Mouse (Mus musculus): ENCODE measurements around the gene Fzr1.

The Fzr1 gene

GRCm38 (mm10) chr10:81377793-81378552 is at the start of gene Fzr1:
TSS of gene Fzr1 (minus strand) at chr10:81378516.
- ATAC-seq (ENCODE audit: insufficient number of reproducible peaks, low FRiP score, low TSS enrichment): no peak

GRCm38 (mm10) chr10:81427804-81428506 is 49.6 kb upstream of the Fzr1 start:
- no peak for ATAC-seq (ENCODE audit: insufficient number of reproducible peaks, low FRiP score, low TSS enrichment)

GRCm38 (mm10) chr10:81427327-81427726 is 49.0 kb upstream of the Fzr1 start:
- no peak for ATAC-seq (ENCODE audit: insufficient number of reproducible peaks, low FRiP score, low TSS enrichment)

- ATAC-seq (ENCODE audit: insufficient number of reproducible peaks, low FRiP score, low TSS enrichment): no peak
Measured at GRCm38 (mm10) chr10:81426897-81427296, 48.6 kb upstream of the Fzr1 start.

GRCm38 (mm10) chr10:81426081-81426671 is 47.9 kb upstream of the Fzr1 start:
- no peak for ATAC-seq (ENCODE audit: insufficient number of reproducible peaks, low FRiP score, low TSS enrichment)

- 0 out of 2 replicates have a peak, but pooled peaks have one; percentile 8 for ATAC-seq (ENCODE audit: insufficient number of reproducible peaks, low FRiP score, low TSS enrichment)
Measured at GRCm38 (mm10) chr10:81425236-81425850, 47.0 kb upstream of the Fzr1 start.

GRCm38 (mm10) chr10:81424246-81425051 is 46.1 kb upstream of the Fzr1 start:
- ATAC-seq (ENCODE audit: insufficient number of reproducible peaks, low FRiP score, low TSS enrichment): no peak; the same call in 1 of the 2 replicates

GRCm38 (mm10) chr10:81423476-81424245 is 45.3 kb upstream of the Fzr1 start:
- no peak for ATAC-seq (ENCODE audit: insufficient number of reproducible peaks, low FRiP score, low TSS enrichment)

GRCm38 (mm10) chr10:81422661-81423217 is 44.4 kb upstream of the Fzr1 start:
- ATAC-seq (ENCODE audit: insufficient number of reproducible peaks, low FRiP score, low TSS enrichment): no peak

- ATAC-seq (ENCODE audit: insufficient number of reproducible peaks, low FRiP score, low TSS enrichment): no peak
Measured at GRCm38 (mm10) chr10:81422191-81422590, 43.9 kb upstream of the Fzr1 start.

- ATAC-seq (ENCODE audit: insufficient number of reproducible peaks, low FRiP score, low TSS enrichment): no peak
Measured at GRCm38 (mm10) chr10:81421797-81422100, 43.4 kb upstream of the Fzr1 start.

- ATAC-seq (ENCODE audit: insufficient number of reproducible peaks, low FRiP score, low TSS enrichment): no peak
Measured at GRCm38 (mm10) chr10:81421041-81421796, 42.9 kb upstream of the Fzr1 start.

GRCm38 (mm10) chr10:81420191-81420767 is 42.0 kb upstream of the Fzr1 start:
- ATAC-seq (ENCODE audit: insufficient number of reproducible peaks, low FRiP score, low TSS enrichment): no peak

- ATAC-seq (ENCODE audit: insufficient number of reproducible peaks, low FRiP score, low TSS enrichment): no peak
Measured at GRCm38 (mm10) chr10:81419111-81419928, 41.0 kb upstream of the Fzr1 start.

- no peak for ATAC-seq (ENCODE audit: insufficient number of reproducible peaks, low FRiP score, low TSS enrichment)
Measured at GRCm38 (mm10) chr10:81418216-81419070, 40.1 kb upstream of the Fzr1 start.

Data from cerebellum, adult (tissue).